Mouse (Mus musculus): Measurements from ENCODE around the gene Gys2. TPM values are rescaled to one million over a fixed set of nuclear protein-coding genes. Genes with fewer than 3 reads are reported as not detected.

Gene Gys2
- total RNA-seq, 2 experiments from 2014 or later = 0.17 TPM; not detected in 1

- no peak for DNase-seq
- intact Hi-C loops (cut with DNase I) = no loop called here
These were observed 91.3 kb downstream of the Gys2 start for GRCm38 (mm10) chr6:142381615-142382014.

GRCm38 (mm10) chr6:142379961-142380360 is 92.9 kb downstream of the Gys2 start:
- DNase-seq = no peak
- intact Hi-C loops (cut with DNase I) = no loop called here

GRCm38 (mm10) chr6:142378576-142379330 is 94.2 kb downstream of the Gys2 start:
- no peak for DNase-seq
- intact Hi-C loops (cut with DNase I) = no loop called here

- intact Hi-C loops (cut with DNase I) = no loop called here
- DNase-seq = no peak
These were observed 95.8 kb downstream of the Gys2 start for GRCm38 (mm10) chr6:142377081-142377480.

Other genes with a start within 250 kb of the Gys2 start
- not detected for gene Iapp, start 174.7 kb downstream of the Gys2 start, total RNA-seq (2021)
- not detected for gene Slco1a5, start 150.1 kb downstream of the Gys2 start, total RNA-seq (2021)
- gene Pyroxd1, start 127.5 kb downstream of the Gys2 start, total RNA-seq (2021) = 1 to 10 TPM; 7.7 to 8.9 TPM
- 1 to 10 TPM; 7.6 to 8.9 TPM for gene Recql, start 86.0 kb downstream of the Gys2 start, total RNA-seq (2021)
- 10 to 100 TPM; 16.7 to 18.7 TPM for gene Golt1b, start 85.9 kb downstream of the Gys2 start, total RNA-seq (2021)
- gene Spx, start 59.7 kb downstream of the Gys2 start, total RNA-seq (2021) = not detected
- 1,000 to 10,000 TPM; 1,994 to 2,026 TPM for gene Ldhb, start 34.8 kb upstream of the Gys2 start, total RNA-seq (2021)
- gene Kcnj8, start 98.5 kb upstream of the Gys2 start, total RNA-seq (2021) = 10 to 100 TPM; 33.3 to 39.2 TPM
- 100 to 1,000 TPM; 223 to 229 TPM for gene Abcc9, start 229.2 kb upstream of the Gys2 start, total RNA-seq (2021)